Mouse (Mus musculus): ENCODE results near the gene Sumo2.
"Not testable (repeated sequence)": the region's sequence is repeated elsewhere in the genome, so short reads cannot be mapped to it uniquely, and the experiment has no call there.

The Sumo2 gene

DNA sequence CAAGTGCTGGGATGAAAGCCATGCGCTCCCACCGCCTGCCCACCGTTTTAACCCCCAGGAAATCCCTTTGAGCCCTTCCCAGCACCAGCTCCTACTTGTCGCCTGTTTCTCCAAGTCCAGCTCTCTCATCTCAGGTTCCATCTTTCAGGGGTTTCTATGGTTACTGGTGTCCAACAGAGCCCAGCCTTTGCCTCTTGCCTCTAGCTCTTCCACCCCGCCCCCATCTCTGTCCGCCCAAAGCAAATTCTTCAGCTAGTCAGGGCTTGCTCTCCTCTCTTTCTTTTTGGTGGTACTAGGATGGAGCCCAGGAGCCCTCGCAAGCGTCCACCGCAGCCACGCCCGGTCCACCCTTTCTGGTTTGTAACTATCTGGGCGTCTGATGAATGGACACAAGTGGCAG, 50.9 kb downstream of the Sumo2 start:
- in situ Hi-C loops (cut with MboI; ENCODE audit: low sequenced_read_pairs), result no loop called here

DNA sequence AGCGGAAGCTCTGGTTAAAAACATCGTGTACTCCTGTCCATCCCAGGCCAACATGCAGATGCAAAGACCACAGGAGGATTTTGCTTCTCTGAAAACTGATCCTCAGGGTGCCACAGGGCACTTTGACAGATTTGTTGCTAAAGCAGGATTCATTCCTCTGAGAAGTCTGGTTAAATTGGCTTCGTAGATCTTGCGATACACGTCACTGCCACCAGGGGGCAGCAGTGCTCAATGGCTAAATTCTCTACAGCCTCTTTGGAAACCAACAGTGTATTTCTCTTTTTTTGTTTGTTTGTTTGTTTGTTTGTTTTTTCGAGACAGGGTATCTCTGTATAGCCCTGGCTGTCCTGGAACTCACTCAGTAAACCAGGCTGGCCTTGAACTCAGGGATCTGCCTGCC, 52.4 kb downstream of the Sumo2 start:
- in situ Hi-C loops (cut with MboI; ENCODE audit: low sequenced_read_pairs), result no loop called here

DNA sequence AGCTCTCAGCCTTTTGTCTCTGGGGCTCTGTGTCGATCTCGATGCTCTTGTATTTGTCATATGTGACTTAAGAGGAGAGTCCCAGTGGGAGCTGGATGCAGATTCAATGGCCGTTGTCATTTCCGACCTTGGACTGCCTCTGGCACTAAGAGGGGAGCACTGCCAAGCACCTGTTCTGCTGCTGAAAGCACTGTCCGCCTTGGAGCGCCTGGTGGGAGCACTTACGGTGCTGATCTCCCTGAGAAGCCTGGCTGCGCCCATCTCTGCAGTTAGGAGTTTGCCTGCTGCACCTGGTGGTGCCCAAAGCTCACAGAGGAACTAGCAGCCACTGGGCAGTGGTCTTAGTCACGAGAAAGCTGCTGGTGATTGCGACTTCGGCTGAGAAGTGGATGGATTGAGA, 52.8 kb downstream of the Sumo2 start:
- in situ Hi-C loops (cut with MboI; ENCODE audit: low sequenced_read_pairs), result no loop called here

DNA sequence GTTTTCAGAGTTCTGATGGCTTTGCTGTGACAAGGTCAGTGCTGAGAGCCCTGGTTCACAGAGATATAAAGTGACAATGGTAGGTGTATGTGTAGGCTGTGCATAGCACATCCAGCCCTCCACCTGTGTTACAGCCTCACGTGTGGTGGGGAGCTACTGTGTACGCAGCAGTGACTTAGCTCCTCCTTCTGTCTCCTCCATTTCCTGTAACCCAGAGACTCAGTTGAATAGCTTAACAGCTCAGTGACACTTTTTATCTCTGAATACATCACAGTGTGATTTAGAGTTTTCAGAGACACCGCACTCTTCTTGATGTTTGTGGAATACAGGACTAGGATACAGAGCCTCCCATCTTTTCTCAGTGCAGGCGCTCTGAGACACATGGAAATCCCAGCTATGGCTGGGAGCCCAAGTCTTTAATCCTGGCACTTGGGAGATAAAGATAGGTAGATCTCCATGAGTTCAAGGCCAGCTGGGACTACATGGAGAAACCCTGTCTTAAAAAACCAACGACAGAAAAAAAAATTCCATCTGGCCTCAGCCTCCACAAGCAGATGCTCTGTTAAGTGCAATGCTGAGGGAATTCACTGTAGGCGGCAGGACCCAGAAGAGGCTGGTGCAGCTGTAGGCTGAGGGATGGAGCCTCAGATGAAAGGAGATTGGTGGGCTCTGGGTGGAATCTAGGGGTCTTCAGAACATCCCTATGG, 54.4 kb downstream of the Sumo2 start:
- in situ Hi-C loops (cut with MboI; ENCODE audit: low sequenced_read_pairs), result no loop called here

DNA sequence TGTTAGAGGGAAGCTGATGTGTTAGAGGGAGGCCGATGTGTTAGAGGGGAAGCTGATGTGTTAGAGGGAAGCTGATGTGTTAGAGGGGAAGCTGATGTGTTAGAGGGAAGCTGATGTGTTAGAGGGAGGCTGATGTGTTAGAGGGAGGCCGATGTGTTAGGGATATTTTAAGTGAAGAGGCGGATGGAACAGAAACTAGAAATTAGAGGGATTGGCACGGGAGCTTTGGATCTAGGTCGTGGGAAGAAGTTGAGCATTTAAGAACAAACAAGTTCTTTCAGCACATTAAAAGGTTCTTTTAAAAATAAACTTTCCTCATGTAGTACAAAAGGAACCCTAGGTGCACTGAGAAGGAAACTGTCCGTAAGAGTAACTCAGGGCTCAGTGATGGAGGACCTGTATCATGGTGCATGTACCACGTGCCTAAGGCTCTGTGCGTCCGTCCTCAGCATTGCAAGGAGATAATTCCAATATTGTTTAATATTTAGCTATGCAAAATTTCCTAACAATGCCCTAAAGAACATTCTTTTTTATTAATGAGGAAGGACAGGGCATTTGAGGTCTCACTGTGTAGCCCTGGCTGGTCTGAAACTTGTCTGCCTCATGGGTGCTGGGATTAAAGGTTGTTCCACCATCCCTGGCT, 57.7 kb downstream of the Sumo2 start:
- in situ Hi-C loops (cut with MboI; ENCODE audit: low sequenced_read_pairs), result no loop called here

DNA sequence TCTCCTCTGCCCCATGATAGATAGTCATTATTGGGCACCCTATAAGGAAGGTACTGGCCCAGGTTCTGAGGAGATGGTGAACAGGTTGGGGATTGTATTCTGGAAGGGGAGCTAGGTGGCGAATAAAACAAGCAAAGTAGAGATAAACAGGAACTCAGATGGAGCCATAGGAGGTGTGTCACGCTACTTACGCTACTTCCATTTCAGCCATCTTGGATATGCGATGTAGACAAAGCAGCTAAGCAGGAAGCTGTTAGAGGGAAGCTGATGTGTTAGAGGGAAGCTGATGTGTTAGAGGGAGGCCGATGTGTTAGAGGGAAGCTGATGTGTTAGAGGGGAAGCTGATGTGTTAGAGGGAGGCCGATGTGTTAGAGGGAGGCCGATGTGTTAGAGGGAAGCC, 58.7 kb downstream of the Sumo2 start:
- in situ Hi-C loops (cut with MboI; ENCODE audit: low sequenced_read_pairs), result not testable (repeated sequence)

DNA sequence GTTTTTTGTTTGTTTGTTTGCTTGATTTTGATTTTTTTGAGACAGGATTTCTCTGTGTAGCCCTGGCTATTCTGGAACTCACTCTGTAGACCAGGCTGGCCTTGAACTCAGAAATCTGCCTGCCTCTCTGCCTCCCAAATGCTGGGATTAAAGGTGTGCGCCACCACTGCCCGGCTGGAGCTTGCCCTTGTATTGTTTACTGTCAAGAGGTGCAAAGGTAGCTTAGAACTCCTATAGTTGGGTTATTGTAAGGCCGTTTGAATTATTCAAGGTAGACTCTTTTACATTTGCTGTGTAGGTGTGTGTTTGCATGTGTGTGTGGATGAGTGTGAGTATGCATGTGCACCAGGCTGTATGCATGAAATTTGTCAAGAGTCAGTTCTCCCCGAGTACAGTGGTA, 59.4 kb downstream of the Sumo2 start:
- in situ Hi-C loops (cut with MboI; ENCODE audit: low sequenced_read_pairs), result not testable (repeated sequence)

DNA sequence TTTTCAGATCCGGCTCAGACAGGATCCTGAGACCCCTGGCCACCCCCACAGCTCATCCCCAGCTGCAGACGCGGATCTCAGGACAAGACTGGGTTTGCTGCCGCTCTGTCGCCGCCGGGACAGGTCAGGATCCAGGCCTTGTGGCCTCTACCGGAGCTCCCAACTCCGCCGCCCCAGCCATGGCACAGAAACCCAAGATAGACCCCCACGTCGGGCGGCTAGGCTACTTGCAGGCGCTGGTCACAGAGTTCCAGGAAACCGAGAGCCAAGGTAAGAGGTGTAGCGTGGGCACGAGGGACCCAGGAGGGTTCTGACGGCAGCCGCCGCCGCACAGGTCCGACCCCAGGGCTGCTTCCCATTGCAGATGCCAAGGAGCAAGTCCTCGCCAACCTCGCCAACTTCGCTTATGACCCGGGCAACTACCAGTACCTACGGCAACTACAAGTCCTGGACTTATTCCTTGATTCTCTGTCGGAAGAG, 60.3 kb downstream of the Sumo2 start:
- in situ Hi-C loops (cut with MboI; ENCODE audit: low sequenced_read_pairs), result no loop called here

DNA sequence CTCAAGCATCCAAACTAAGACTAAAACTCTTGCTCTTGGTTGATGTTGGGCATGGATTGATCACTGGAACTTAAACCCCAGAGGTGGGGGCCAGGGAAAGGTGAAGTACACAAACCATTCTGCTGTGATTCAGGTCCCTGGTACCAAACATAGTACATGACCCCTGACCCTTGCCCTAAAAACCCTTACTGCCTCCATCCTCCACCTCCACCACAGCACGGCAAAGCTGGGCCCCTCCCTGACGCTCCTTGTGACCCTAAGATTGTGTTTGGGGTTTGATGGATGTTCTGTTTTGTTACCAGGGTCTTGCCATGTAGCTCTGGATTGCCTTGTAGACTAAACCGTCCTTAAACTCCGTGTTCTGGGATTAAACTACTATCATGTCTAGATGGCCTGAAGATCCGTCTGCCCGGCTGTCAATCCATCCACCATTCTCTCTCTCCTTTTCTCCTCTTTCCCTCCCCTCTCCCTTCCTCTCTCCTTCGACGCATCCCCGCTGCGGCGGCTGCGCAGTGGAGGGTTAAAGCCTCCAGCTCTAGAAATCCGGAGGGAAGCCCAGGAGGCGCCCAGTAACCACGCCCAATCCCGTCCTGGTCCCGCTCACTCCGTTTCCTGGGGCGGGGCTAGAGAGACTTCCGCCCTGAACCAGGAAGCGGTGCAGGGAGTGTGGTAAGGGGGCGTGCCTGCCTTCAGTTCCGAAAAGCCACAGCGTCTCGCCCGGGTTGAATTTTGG, 60.9 kb downstream of the Sumo2 start, which contains the start of gene Armc7:
Armc7 (plus strand) TSS at position 643 of the 733 bp plus-strand sequence.
- in situ Hi-C loops (cut with MboI; ENCODE audit: low sequenced_read_pairs), result no loop called here

DNA sequence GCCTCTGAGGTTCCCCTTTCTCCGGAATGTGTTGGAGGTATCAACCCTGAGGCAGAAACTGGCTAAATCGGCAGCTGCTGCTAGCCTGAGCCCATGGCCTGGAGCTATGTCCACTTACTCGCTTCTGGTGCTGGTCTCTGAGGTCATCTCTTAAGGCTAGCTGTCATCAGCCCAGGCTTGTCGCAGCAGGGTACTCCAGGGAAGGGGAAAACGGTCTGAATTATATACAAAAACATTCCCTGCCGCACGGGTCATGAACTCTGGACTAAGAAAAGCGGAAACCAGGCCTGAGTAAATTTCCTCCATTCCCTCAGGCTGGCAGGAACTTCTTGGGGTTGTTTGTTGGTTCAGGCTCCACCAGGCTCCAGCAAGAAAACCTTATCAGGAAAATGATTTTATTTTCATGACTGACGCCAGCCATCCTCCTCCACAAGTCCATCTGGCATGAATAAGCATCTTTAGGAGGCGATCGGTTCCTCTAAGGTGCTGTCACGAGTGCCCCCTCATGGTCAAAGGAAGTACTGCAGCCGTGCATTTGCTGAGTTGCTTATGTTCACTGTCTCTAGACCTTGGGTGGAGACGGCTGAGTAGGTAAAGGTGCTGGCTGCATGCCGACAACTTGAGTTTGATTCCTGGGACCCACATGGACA, 62.3 kb downstream of the Sumo2 start:
- in situ Hi-C loops (cut with MboI; ENCODE audit: low sequenced_read_pairs), result no loop called here
